Mouse (Mus musculus): ENCODE measurements around the gene Fgf11.

The Fgf11 gene

GRCm38 (mm10) chr11:69778985-69779384 is 22.7 kb downstream of the Fgf11 start:
- DNase-seq, result no peak

- DNase-seq, result no peak
Measured at GRCm38 (mm10) chr11:69778258-69778982, 23.2 kb downstream of the Fgf11 start.

- DNase-seq, result no peak
Measured at GRCm38 (mm10) chr11:69777504-69778257, 24.0 kb downstream of the Fgf11 start.

DNA sequence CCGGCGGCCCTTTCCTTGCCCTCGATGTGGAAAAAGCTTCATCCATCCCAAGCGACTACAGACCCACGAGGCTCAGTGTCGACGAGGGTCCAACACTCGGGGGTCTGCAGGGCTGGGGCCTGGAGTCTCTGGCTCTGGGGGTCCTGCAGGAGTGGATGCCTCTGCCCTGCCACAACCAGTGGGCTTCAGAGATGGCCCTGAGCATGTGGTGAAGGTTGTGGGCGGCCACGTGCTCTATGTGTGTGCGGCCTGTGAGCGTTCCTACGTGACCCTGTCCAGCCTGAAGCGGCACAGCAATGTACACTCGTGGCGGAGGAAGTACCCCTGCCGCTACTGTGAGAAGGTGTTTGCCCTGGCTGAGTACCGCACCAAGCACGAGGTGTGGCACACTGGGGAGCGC is 25.2 kb downstream of the Fgf11 start:
- DNase-seq, result no peak

DNA sequence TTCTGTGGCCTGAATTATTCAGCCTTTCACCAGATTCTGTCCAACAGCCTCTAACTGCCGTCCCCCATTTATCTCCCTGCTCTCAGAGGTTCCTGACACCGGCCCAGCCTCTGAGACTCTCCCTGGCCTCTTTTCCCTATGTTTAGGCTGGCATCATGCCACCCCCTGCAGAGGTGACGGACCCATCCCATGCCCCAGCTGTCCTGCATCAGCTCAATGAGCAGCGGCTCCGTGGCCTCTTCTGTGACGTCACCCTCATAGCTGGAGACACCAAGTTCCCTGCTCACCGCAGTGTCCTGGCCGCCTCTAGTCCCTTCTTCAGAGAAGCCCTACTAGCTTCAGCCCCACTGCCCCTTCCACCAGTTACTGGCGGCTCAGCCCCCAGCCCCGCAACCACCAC is 25.9 kb downstream of the Fgf11 start:
- DNase-seq, result no peak

GRCm38 (mm10) chr11:69774961-69775360 is 26.7 kb downstream of the Fgf11 start:
- DNase-seq, result peak; percentile 47

GRCm38 (mm10) chr11:69767625-69767909 is 34.1 kb downstream of the Fgf11 start:
- DNase-seq, result no peak

- DNase-seq, result no peak
Measured at GRCm38 (mm10) chr11:69766872-69767624, 34.6 kb downstream of the Fgf11 start.

DNA sequence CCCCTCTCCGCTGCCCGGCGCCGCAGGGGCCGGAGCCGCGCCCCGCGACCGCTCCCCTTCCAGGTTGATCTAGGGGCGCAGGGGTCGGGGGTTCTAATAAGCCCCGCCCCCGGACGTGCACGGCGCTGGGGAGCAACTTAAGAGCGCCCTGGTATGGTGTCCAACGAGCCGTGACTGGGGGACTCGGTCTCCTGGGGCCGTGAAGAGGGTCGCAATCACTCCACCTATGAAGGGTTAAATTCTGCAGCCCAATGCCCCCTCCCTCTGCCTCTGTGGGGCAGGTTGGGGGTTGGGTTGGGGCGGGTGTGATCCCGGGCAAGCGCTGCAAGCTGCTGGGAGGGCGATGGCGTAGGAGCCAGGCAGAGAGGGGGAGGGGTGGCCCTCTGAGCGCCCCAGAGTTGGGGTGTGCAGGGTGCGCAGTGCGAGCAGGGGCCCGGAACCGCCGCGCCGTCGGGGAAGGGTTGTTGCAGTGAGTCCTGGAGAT is 35.5 kb downstream of the Fgf11 start:
- DNase-seq, result peak; percentile 80

DNA sequence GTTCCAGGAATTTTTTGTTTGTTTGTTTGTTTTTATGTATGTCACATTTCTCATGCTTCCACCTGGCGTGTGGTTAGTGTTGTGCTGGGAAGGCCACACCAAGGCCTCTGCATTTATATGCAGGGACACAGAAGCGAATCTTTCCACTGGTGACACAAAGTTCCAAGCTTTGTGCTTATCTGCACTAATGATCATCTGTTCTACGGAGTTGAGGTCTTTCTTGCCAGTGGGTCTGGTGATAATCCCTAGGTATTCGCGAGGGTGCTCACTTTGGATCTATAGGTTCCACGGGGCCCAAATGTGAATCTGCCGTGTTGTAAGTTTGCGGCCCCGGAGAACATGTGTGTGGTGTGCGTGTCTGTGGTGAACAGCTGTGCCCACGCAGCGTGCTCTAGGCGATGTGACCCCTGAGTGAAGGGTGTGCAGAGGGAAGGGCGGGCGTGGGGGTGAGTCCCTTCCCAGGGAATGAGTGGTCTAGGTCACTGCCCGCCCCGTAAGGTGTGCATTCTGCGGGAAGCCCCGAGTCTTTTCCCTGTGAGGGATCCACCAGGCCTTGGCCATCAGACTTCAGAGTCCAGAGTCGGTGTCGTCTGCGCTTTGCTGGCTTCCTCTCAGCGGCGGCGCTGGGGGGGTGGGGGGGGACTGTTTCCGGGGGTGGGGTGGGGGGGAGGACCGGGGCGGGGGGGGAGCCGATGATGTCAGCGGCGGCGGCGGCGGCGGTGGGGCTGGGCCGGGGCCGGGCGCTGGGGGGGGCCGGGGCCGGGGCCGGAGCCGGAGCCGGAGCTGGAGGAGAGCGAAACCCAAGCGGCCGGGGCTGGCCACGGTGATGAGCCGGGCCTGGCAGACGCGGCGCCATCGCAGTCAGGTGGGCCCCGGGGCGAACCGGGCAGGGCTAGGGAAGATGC is 36.2 kb downstream of the Fgf11 start, which contains the start of gene Zbtb4:
TSS of gene Zbtb4 (plus strand) at position 692 of the 905 bp plus-strand sequence.
- peak; percentile 47 to 55 for DNase-seq

GRCm38 (mm10) chr11:69763551-69763950 is 38.1 kb downstream of the Fgf11 start:
- peak; percentile 43 to 48 for DNase-seq

DNA sequence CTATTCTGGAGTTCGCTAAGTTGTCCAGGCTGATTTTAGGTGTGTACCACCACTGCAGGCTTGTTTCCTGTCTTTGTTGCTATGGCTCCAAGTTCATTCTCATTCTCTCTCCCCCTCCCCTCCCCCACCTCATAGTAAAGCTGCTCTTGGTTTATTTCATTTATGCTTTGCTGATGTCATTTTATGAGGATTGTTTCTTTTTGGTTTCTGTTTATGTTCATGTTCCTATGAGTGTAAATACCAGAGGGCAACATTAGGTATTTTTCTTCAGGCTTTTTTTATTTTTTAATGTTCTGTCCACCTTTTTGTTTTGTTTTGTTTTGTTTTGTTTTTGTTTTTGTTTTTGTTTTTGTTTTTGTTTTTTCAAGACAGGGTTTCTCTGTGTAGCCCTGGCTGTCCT is 39.8 kb downstream of the Fgf11 start, which contains the start of gene Slc35g3:
TSS of gene Slc35g3 (minus strand) at position 101 of the 400 bp plus-strand sequence.
- DNase-seq, result no peak

GRCm38 (mm10) chr11:69760901-69761200 is 40.8 kb downstream of the Fgf11 start:
- no peak for DNase-seq

- DNase-seq, result no peak
Measured at GRCm38 (mm10) chr11:69760160-69760900, 41.3 kb downstream of the Fgf11 start.

- peak in 1 of 2 experiments; percentile 61 for DNase-seq
Measured at GRCm38 (mm10) chr11:69758971-69759721, 42.5 kb downstream of the Fgf11 start.

- DNase-seq, result peak; percentile 99
Measured at GRCm38 (mm10) chr11:69758478-69758970, 43.1 kb downstream of the Fgf11 start, which contains the start of gene Polr2a. TSS of gene Polr2a (minus strand) at chr11:69758637.

GRCm38 (mm10) chr11:69758090-69758456 is 43.6 kb downstream of the Fgf11 start:
- peak; percentile 96 to 97 for DNase-seq

GRCm38 (mm10) chr11:69757303-69758089 is 44.2 kb downstream of the Fgf11 start:
- DNase-seq, result peak in 1 of 2 experiments; percentile 12

- peak; percentile 57 to 67 for DNase-seq
Measured at GRCm38 (mm10) chr11:69754701-69755100, 47.0 kb downstream of the Fgf11 start.

DNA sequence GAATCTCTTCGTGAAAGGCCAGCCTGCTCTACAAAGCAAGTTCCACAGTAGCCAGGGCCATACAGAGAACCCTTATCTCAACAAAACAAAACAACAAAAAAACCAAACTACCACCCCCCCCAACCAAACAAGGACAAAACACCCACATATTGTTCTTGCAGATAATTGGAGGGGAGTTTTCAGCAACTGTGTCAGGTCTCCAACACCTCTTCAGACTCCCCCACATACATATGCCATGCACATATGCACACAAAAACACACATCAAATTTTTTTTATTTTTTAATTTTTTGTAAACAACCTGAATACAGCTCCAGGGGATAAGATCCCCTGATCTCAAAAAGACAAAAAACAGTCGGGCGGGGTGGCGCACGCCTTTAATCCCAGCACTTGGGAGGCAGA is 47.4 kb downstream of the Fgf11 start:
- peak in 1 of 2 experiments; percentile 14 for DNase-seq
